Mouse (Mus musculus): ENCODE data around the gene Rragc. TPM values are rescaled to one million over a fixed set of nuclear protein-coding genes. Genes with fewer than 3 reads are reported as not detected.

Rragc gene
- total and polyA plus RNA-seq, 2 experiments from 2014 or later, result 38.1 to 41.9 TPM

- H3K36me3 ChIP-seq (ENCODE audit: insufficient read depth, low read length), result no peaks in the 10 kb centered on the region
- no peaks in the 10 kb centered on the region; the same call in 1 of the 2 replicates for H3K27me3 ChIP-seq (ENCODE audit: insufficient read depth, low read length)
- no peak overlapping the region for H3K9ac ChIP-seq (replicated peaks; ENCODE audit: low read length, poor library complexity, severe bottlenecking)
- 87% methylated on average over 8 of the region's 8 CpGs for WGBS
- no peak overlapping the region for H3K27ac ChIP-seq (ENCODE audit: low read depth, low read length)
- no peak overlapping the region for H3K4me2 ChIP-seq (ENCODE audit: low read depth, low read length, poor library complexity, severe bottlenecking)
- no peak for ATAC-seq (ENCODE audit: low FRiP score)
- H3K9me3 ChIP-seq (ENCODE audit: low read length), result no peaks in the 10 kb centered on the region
- peaks cover 7% of the 10 kb centered on the region for H3K4me1 ChIP-seq (ENCODE audit: insufficient read depth, low read length)
- no peak for TF ChIP-seq CTCF (IDR thresholded peaks at IDR 0.05)
- DNase-seq (ENCODE audit: low spot score), result no peak
- no peak overlapping the region for H3K4me3 ChIP-seq (ENCODE audit: low read depth, low read length)
Observed at GRCm38 (mm10) chr4:123968663-123969321, 51.5 kb downstream of the Rragc start.

- no peak overlapping the region for H3K4me2 ChIP-seq (ENCODE audit: low read depth, low read length, poor library complexity, severe bottlenecking)
- H3K9ac ChIP-seq (replicated peaks; ENCODE audit: low read length, poor library complexity, severe bottlenecking), result no peak overlapping the region
- H3K27me3 ChIP-seq (ENCODE audit: insufficient read depth, low read length), result no peaks in the 10 kb centered on the region; the same call in 1 of the 2 replicates
- H3K27ac ChIP-seq (ENCODE audit: low read depth, low read length), result no peak overlapping the region
- no peak for TF ChIP-seq CTCF (IDR thresholded peaks at IDR 0.05)
- no peak for DNase-seq (ENCODE audit: low spot score)
- no peak for ATAC-seq (ENCODE audit: low FRiP score)
- no peaks in the 10 kb centered on the region for H3K9me3 ChIP-seq (ENCODE audit: low read length)
- WGBS, result 67% methylated on average over 7 of the region's 7 CpGs
- H3K4me3 ChIP-seq (ENCODE audit: low read depth, low read length), result no peak overlapping the region
- peaks cover 7% of the 10 kb centered on the region for H3K4me1 ChIP-seq (ENCODE audit: insufficient read depth, low read length)
- H3K36me3 ChIP-seq (ENCODE audit: insufficient read depth, low read length), result no peaks in the 10 kb centered on the region
Observed at GRCm38 (mm10) chr4:123969458-123969857, 52.2 kb downstream of the Rragc start.

- H3K4me3 ChIP-seq (ENCODE audit: low read depth, low read length), result no peak overlapping the region
- no peak overlapping the region for H3K27ac ChIP-seq (ENCODE audit: low read depth, low read length)
- peak; percentile 67 for TF ChIP-seq CTCF (IDR thresholded peaks at IDR 0.05)
- no peaks in the 10 kb centered on the region for H3K9me3 ChIP-seq (ENCODE audit: low read length)
- H3K27me3 ChIP-seq (ENCODE audit: insufficient read depth, low read length), result no peaks in the 10 kb centered on the region
- DNase-seq (ENCODE audit: low spot score) (no peak), ATAC-seq (ENCODE audit: low FRiP score) (no peak)
- no peak overlapping the region for H3K4me2 ChIP-seq (ENCODE audit: low read depth, low read length, poor library complexity, severe bottlenecking)
- no peaks in the 10 kb centered on the region for H3K36me3 ChIP-seq (ENCODE audit: insufficient read depth, low read length)
- H3K9ac ChIP-seq (replicated peaks; ENCODE audit: low read length, poor library complexity, severe bottlenecking), result no peak overlapping the region
- WGBS, result 87% methylated on average over 4 of the region's 4 CpGs
- H3K4me1 ChIP-seq (ENCODE audit: insufficient read depth, low read length), result peaks cover 7% of the 10 kb centered on the region
Observed at GRCm38 (mm10) chr4:123971059-123971458, 53.8 kb downstream of the Rragc start.

GRCm38 (mm10) chr4:123972423-123973049 lies 55.3 kb downstream of the Rragc start:
- Histone ChIP-seq H3K36me3 (ENCODE audit: insufficient read depth, low read length) (no peaks in the 10 kb centered on the region), H3K27ac (ENCODE audit: low read depth, low read length) (no peak overlapping the region), H3K4me3 (ENCODE audit: low read depth, low read length) (peak overlapping the region; percentile 28; the same call in 1 of the 2 replicates), H3K9me3 (ENCODE audit: low read length) (no peaks in the 10 kb centered on the region), H3K4me1 (ENCODE audit: insufficient read depth, low read length) (peaks cover 7% of the 10 kb centered on the region), H3K9ac (replicated peaks; ENCODE audit: low read length, poor library complexity, severe bottlenecking) (no peak overlapping the region), H3K4me2 (ENCODE audit: low read depth, low read length, poor library complexity, severe bottlenecking) (peak overlapping the region; percentile 62), H3K27me3 (ENCODE audit: insufficient read depth, low read length) (no peaks in the 10 kb centered on the region)
- no peak for DNase-seq (ENCODE audit: low spot score)
- ATAC-seq (ENCODE audit: low FRiP score), result no peak
- TF ChIP-seq CTCF (IDR thresholded peaks at IDR 0.05), result no peak
- WGBS, result 7% methylated on average over 29 of the region's 29 CpGs

GRCm38 (mm10) chr4:123982105-123982504 lies 64.9 kb downstream of the Rragc start:
- Histone ChIP-seq H3K4me1 (ENCODE audit: insufficient read depth, low read length) (no peaks in the 10 kb centered on the region), H3K36me3 (ENCODE audit: insufficient read depth, low read length) (no peaks in the 10 kb centered on the region), H3K4me3 (ENCODE audit: low read depth, low read length) (no peak overlapping the region), H3K27me3 (ENCODE audit: insufficient read depth, low read length) (no peaks in the 10 kb centered on the region), H3K9ac (replicated peaks; ENCODE audit: low read length, poor library complexity, severe bottlenecking) (no peak overlapping the region), H3K27ac (ENCODE audit: low read depth, low read length) (no peak overlapping the region), H3K4me2 (ENCODE audit: low read depth, low read length, poor library complexity, severe bottlenecking) (no peak overlapping the region), H3K9me3 (ENCODE audit: low read length) (no peaks in the 10 kb centered on the region)
- DNase-seq (ENCODE audit: low spot score) (no peak), ATAC-seq (ENCODE audit: low FRiP score) (no peak)
- TF ChIP-seq CTCF (IDR thresholded peaks at IDR 0.05), result no peak
- 26% methylated on average over 5 of the region's 5 CpGs for WGBS

Other genes starting within 250 kb of the Rragc start
- 338 and 390 TPM in 2 replicates for gene Macf1, start 233.1 kb upstream of the Rragc start, total RNA-seq (2014; rRNA removed)
- 59.7 and 73.3 TPM in 2 replicates for gene Macf1, start 233.1 kb upstream of the Rragc start, polyA plus RNA-seq (2015; fragmentation: Nextera tagmentation; extraction: Ambion mirVana)
- 141 and 145 TPM in 2 replicates for gene Ndufs5, start 199.2 kb upstream of the Rragc start, total RNA-seq (2014; rRNA removed)
- 588 and 616 TPM in 2 replicates for gene Ndufs5, start 199.2 kb upstream of the Rragc start, polyA plus RNA-seq (2015; fragmentation: Nextera tagmentation; extraction: Ambion mirVana)
- 60.5 and 72.6 TPM in 2 replicates for gene Akirin1, start 167.1 kb upstream of the Rragc start, total RNA-seq (2014; rRNA removed)
- 80.2 and 91.5 TPM in 2 replicates for gene Akirin1, start 167.1 kb upstream of the Rragc start, polyA plus RNA-seq (2015; fragmentation: Nextera tagmentation; extraction: Ambion mirVana)
- gene Rhbdl2, start 129.6 kb upstream of the Rragc start, total RNA-seq (2014; rRNA removed), result 1.2 and 2.2 TPM in 2 replicates
- 1.4 and 1.5 TPM in 2 replicates for gene Rhbdl2, start 129.6 kb upstream of the Rragc start, polyA plus RNA-seq (2015; fragmentation: Nextera tagmentation; extraction: Ambion mirVana)
- gene 4933427I04Rik, start 57.8 kb upstream of the Rragc start, total RNA-seq (2014; rRNA removed), result not detected in 2 replicates
- gene 4933427I04Rik, start 57.8 kb upstream of the Rragc start, polyA plus RNA-seq (2015; fragmentation: Nextera tagmentation; extraction: Ambion mirVana), result 0.06 TPM in 1 of 2 replicates, not detected in the other
- gene Mycbp, start 12.6 kb upstream of the Rragc start, total RNA-seq (2014; rRNA removed), result 6.7 and 6.8 TPM in 2 replicates
- gene Mycbp, start 12.6 kb upstream of the Rragc start, polyA plus RNA-seq (2015; fragmentation: Nextera tagmentation; extraction: Ambion mirVana), result 34.9 and 46.6 TPM in 2 replicates
- not detected in 2 replicates for gene 4930535I16Rik, start 576 bp downstream of the Rragc start, total RNA-seq (2014; rRNA removed)
- not detected in 2 replicates for gene 4930535I16Rik, start 576 bp downstream of the Rragc start, polyA plus RNA-seq (2015; fragmentation: Nextera tagmentation; extraction: Ambion mirVana)